Mouse (Mus musculus): ENCODE measurements around the gene Psma4.

Psma4 gene

DNA sequence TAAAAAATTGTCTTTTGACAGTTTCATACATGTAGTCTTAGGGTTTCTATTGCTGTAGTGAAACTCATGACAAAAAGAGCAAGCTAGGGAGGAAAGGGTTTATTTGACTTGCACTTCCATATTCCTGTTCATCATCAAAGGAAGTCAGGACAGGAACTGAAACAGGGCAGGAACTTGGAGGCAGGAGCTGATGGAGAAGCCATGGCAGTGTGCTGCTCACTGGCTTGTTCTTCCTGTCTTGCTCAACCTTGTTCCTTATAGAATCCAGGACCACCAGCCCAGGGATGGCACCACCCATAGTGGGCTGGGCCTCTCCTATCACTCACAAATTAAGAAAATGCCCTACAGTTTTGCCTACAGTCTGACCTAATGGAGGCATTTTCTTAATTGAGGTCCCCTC, 13.1 kb downstream of the Psma4 start:
- TF ChIP-seq GATA4 (IDR thresholded peaks at IDR 0.05; ENCODE audit: insufficient replicate concordance, low read length), result no peak

DNA sequence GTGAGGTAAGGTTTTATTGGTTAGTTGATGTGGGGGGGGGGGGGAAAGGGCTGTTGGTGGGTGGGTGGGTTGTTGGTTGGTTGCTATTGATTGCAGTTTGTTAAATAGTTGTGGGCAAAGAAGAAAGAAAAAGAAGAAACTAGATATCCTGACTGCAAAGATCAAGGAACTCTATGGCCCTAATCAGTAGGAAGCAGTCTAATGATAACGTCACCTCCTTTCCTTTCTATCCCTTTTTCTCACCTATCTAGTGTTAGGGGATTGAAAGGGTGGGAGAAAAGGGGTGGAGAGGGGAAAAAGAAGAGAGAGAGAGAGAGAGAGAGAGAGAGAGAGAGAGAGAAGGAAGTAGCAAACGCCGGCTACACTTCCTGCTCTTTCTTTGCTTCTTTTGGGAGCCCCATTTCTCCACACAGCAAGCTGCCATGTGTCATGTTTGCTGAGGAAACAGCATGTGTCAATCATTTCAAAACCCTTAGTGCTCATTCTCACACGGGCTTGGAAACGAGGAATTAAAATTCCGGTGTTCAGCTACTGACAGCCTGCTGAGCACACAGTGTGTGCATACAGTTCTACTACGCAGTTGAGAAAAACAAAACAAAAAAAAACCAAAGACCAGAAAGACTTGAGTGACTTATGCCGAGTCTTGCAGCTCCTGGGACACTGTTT, 19.5 kb downstream of the Psma4 start:
- TF ChIP-seq GATA4 (IDR thresholded peaks at IDR 0.05; ENCODE audit: insufficient replicate concordance, low read length), result no peak

DNA sequence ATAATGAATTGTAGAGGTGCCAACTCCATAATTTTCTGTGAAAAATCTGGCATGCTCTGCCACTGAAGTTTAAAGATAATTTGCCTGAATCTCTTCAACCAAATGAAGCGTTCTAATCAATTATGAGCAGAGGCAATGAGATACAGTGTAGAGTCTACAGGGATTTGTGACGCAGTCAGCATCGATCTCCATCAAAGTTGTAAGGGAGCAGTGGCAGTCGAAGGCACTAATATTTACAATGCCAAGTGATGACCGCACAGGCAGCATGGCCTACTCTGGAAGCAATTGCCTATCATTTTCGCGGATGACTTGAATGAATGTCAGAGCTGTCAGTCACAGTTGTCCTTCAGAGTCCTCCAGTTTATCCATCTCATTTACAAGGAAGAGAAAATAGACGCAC, 30.1 kb downstream of the Psma4 start, which contains the start of gene Chrna5:
Chrna5 (plus strand) TSS at position 207 of the 400 bp plus-strand sequence.
- TF ChIP-seq GATA4 (IDR thresholded peaks at IDR 0.05; ENCODE audit: insufficient replicate concordance, low read length), result no peak

DNA sequence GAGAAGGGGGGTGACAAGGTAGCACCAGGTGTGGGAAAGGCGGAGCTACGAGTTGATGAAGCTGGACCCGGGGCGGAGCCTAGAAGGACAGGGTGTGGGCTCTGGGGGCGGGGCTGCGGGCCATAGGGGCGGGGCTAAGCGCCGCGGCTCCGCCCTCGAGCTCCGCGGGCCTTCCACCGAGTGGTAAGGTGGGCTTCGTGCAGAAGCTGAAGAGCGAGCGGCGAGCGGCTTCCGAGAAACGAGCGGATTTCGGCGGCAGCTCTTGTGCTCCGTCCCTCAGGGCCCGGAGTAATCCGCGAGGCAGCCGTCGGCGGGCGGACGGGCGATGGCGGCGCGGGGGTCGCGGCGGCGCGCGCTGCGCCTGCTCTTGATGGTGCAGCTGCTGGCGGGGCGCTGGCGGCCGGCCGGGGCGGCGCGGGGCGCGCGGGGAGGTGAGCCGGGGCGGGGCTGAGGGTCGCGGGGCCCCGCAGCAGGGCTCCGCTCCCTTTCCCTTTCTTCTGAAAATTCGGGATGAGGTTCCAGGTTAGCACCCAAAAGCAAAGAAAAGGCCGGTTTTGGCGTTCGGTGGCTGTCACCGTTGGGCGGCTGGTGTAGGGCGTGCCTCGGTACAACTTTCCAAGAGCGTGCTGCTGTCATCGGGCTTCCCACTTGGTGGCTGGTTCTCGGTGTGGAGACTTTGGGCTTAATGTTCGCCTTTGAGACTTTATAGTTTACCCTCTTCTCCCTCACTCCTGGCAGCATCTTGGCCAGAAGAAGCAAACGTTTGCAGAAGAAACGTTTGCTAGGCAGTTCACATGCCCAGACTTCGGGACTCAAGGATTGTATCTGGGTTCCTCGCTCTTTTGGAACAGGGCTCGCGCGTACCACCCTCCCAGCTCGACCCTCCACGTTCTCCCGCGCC, 31.0 kb downstream of the Psma4 start:
- TF ChIP-seq GATA4 (IDR thresholded peaks at IDR 0.05; ENCODE audit: insufficient replicate concordance, low read length), result no peak

DNA sequence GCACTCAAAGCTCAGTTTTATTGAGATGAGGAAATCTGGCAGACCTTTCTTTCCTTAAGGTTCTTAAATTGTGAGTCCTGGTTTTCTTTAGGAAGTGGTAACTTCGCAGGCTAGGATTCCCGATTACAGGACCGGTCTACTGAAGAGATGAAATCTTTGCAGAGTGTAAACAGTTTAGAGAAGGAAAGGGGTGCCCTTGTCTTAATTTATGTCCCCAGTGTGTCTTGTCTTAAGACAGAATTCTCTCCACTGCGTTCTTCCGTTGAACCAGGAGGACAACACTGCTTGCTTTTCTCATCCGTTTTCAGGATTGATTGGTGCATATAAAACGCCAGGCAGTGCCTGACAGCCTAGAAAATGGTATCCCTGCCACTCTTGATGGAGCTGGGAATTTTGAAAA, 31.8 kb downstream of the Psma4 start:
- no peak for TF ChIP-seq GATA4 (IDR thresholded peaks at IDR 0.05; ENCODE audit: insufficient replicate concordance, low read length)

DNA sequence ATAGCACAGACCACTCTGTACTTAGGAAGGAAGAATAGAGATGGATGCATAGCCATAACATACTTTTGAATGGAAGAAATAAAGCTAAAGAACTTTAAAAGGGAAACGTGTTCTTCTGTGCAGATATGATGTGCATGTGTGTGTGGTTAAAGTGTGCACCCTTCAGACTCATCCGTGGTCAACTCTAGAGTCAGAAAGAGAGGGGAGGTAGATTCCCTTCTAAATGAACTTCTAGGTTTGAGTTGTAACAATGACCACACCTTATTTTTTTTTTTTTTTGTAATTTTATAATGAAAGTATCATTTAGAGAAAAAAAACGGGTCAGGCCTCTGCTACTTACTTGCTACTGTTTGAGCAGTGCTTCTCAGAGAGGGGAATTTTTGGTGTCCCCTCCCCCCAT, 39.8 kb downstream of the Psma4 start:
- no peak for TF ChIP-seq GATA4 (IDR thresholded peaks at IDR 0.05; ENCODE audit: insufficient replicate concordance, low read length)

DNA sequence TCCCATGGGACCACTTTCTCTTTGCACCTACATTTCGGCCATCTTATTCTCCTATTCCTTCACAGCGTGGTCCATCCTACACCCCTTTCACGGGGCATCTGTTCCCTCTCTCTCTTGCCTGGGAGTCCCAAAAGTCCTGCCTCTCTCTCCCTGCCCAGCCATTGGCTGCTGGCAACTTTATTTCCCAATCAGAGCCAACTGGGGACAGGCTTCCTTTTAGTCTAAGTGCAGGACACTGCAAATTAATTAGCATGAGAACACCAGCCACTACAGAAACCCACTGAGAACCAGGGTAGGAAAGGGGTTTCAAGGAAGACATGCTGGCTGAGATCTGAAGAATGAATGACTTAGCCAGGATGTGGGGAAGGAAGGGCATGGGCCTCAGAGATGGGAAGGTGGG, 43.8 kb downstream of the Psma4 start:
- TF ChIP-seq GATA4 (IDR thresholded peaks at IDR 0.05; ENCODE audit: insufficient replicate concordance, low read length), result no peak

DNA sequence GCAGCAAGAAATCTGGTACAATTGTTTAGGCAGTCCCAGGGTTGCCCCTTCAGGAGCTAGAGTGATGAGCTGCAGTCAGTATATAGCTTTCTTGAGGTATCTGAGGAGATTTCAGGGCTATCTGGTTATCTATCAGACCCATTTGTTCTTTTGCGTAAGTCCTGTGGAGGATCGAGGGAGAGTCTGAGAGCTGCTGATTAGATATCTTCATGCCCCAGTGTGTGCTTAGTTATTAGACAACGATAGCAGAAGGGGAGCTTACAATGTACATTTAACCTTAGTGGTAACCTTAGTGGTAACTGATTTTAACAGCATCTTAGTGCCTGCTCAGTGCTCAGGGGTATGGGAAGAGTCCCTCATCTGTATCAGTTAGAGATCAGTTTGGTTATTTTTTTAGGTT, 45.1 kb downstream of the Psma4 start:
- no peak for TF ChIP-seq GATA4 (IDR thresholded peaks at IDR 0.05; ENCODE audit: insufficient replicate concordance, low read length)

DNA sequence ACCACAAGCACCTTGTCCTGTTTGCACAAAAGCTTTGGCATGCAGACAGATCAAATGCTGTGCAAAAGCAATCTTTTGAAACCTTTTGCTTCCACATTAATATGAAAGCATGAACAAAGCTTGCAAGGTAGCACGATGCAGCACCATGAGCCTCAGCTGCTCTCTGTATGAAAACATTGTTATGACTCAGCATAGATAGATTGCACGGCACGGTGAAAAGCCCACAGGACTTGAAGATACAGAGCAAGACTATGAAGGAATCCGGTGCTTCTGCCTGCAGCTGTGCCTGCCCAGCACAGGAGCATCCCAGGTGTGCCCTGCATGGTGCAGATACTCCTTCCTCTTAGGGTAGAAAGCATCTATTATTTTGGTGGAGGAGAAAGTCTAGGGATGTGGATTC, 53.0 kb downstream of the Psma4 start:
- TF ChIP-seq GATA4 (IDR thresholded peaks at IDR 0.05; ENCODE audit: insufficient replicate concordance, low read length), result no peak

All from liver, adult (tissue).